Mouse (Mus musculus) liver, adult 2 months (tissue): Measurements from ENCODE around the gene Chchd3.

Experiments
- CTCF ChIP-seq: fragments of 200-500 bp; IDR thresholded peaks from 2 replicates; pipeline ENCODE4 v1.5.1; 2011; ENCODE audit warnings: low read depth, low read length, control low read depth
- POLR2A ChIP-seq: fragments of 200-500 bp; IDR thresholded peaks from 2 replicates; pipeline ENCODE4 v1.6.1; 2011; ENCODE audit warnings: low read length, control low read depth; ENCODE audit not compliant: insufficient read depth; ENCODE audit errors: extremely low read depth

GRCm38 (mm10) chr6:32978811-32979210 lies 81.2 kb downstream of the Chchd3 start:
- no peak for TF ChIP-seq POLR2A
- no peak for TF ChIP-seq CTCF
